Mouse (Mus musculus): ENCODE data around the gene Pafah1b3. TPM values are rescaled to one million over a fixed set of nuclear protein-coding genes. Genes with fewer than 3 reads are reported as not detected.

Pafah1b3 gene
- polyA plus RNA-seq, 2 experiments: 234 to 266 TPM

DNA sequence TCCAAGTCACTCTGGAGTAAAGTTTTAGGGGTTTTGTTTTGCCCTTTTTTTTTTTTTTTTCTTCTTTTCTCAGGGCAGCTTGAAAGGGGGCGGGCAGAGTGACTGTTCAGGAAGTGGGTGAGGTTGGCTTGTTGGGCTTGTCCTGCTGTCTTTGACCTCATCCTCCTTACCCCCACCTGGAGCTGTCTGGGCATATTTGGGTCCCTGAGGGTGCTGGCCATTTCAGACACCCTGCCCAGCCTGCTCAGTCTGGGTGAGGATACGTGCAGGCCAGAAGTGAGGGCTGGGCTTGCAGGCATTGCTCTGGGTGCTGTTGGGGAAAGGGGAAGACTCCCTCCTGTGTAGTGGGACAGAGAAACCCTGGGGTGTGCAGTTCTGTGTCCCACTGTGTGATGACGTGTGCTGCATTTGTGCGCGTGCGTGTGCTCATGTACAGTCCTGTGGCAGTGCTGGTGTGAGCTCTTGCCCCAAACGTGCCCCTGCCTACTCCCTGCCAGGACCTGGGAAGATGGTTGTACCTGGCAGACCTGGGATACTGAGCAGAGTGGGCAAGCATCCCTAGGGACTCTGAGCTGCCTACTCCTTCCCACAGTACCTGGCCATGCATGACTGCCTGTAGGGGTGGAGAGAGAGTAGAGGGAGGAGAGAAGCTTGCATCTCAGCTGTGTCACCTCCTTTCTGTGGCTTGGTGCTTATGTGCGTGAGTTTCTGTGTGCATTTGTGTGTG is 28.1 kb downstream of the Pafah1b3 start:
- Histone ChIP-seq H3K4me2 (replicated peaks; ENCODE audit: low read depth, low read length, severe bottlenecking) (peak overlapping the region; percentile 78), H3K4me3 (replicated peaks; ENCODE audit: low read length) (peak overlapping the region; percentile 79), H3K9ac (ENCODE audit: low read depth, low read length, severe bottlenecking) (0 out of 2 replicates have a peak overlapping the region, but pooled peaks have one; percentile 72), H3K27ac (replicated peaks; ENCODE audit: low read depth, low read length) (no peak overlapping the region), H3K4me1 (ENCODE audit: control insufficient read depth, insufficient read depth, low read length) (peaks cover 20% of the 10 kb centered on the region), H3K9me3 (ENCODE audit: control insufficient read depth, low read length) (no peaks in the 10 kb centered on the region), H3K27me3 (ENCODE audit: control insufficient read depth, insufficient read depth, low read length) (no peaks in the 10 kb centered on the region), H3K36me3 (ENCODE audit: control insufficient read depth, insufficient read depth, low read length) (peaks cover 36% of the 10 kb centered on the region)
- TF ChIP-seq POLR2A (IDR thresholded peaks at IDR 0.05; ENCODE audit: borderline replicate concordance, extremely low read depth, insufficient read depth, insufficient read length): no peak
- no peak for ATAC-seq (ENCODE audit: low FRiP score, low read depth)
- no peak for DNase-seq (ENCODE audit: low spot score)
- 91% methylated on average over 8 of the region's 8 CpGs for WGBS

DNA sequence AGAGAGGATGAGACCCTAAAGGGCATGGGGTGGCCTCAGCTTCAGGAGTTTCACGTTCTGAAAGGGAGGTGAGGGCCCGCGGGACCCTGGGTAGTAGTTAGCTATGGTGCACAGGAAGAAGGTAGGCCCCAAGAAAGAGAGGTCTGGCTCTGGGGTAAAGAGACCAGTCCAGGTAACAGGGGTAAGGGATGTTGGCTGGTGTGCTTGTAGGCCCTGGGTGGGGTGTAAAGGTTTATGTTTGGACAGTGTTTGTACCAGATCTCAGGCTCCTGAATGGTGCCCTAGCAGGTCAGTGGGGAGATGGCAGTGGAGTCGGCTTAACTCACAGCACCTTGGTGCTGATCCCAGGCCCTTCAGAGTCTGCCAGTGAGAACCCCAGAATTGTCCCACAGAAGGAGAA is 28.8 kb downstream of the Pafah1b3 start:
- H3K4me2 ChIP-seq (replicated peaks; ENCODE audit: low read depth, low read length, severe bottlenecking): peak overlapping the region; percentile 78
- ATAC-seq (ENCODE audit: low FRiP score, low read depth): no peak
- H3K36me3 ChIP-seq (ENCODE audit: control insufficient read depth, insufficient read depth, low read length): peaks cover 29% of the 10 kb centered on the region
- H3K9me3 ChIP-seq (ENCODE audit: control insufficient read depth, low read length): no peaks in the 10 kb centered on the region
- no peak for TF ChIP-seq POLR2A (IDR thresholded peaks at IDR 0.05; ENCODE audit: borderline replicate concordance, extremely low read depth, insufficient read depth, insufficient read length)
- H3K27ac ChIP-seq (replicated peaks; ENCODE audit: low read depth, low read length): peak overlapping the region; percentile 74
- DNase-seq (ENCODE audit: low spot score): no peak
- peak overlapping the region; percentile 72 for H3K9ac ChIP-seq (ENCODE audit: low read depth, low read length, severe bottlenecking)
- WGBS: 45% methylated on average over 4 of the region's 4 CpGs
- H3K4me1 ChIP-seq (ENCODE audit: control insufficient read depth, insufficient read depth, low read length): peaks cover 17% of the 10 kb centered on the region
- H3K4me3 ChIP-seq (replicated peaks; ENCODE audit: low read length): peak overlapping the region; percentile 79
- no peaks in the 10 kb centered on the region for H3K27me3 ChIP-seq (ENCODE audit: control insufficient read depth, insufficient read depth, low read length)

DNA sequence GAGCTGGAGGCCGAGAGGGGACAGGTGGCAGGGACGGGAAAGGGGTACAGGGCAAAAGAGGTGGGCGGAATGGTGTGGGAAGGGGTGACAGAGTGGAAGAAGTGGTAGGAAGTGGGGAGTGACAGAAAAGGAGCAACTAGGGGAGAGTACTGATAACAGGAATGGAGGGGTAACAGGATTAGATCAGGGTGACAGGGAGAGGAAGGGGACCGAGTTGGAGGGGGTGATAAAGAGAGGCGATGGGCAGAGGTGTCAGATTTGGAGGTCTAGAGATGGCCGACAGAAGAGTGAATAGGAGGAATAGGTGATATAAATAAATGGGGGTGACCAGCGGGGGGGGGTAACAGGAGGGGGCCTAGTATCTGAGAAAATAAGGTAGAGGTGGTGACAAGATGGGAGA is 29.2 kb downstream of the Pafah1b3 start:
- peak overlapping the region; percentile 79 for H3K4me3 ChIP-seq (replicated peaks; ENCODE audit: low read length)
- H3K27me3 ChIP-seq (ENCODE audit: control insufficient read depth, insufficient read depth, low read length): no peaks in the 10 kb centered on the region
- TF ChIP-seq POLR2A (IDR thresholded peaks at IDR 0.05; ENCODE audit: borderline replicate concordance, extremely low read depth, insufficient read depth, insufficient read length): no peak
- H3K4me2 ChIP-seq (replicated peaks; ENCODE audit: low read depth, low read length, severe bottlenecking): peak overlapping the region; percentile 78
- peak overlapping the region; percentile 72 for H3K9ac ChIP-seq (ENCODE audit: low read depth, low read length, severe bottlenecking)
- peak overlapping the region; percentile 74 for H3K27ac ChIP-seq (replicated peaks; ENCODE audit: low read depth, low read length)
- peaks cover 25% of the 10 kb centered on the region for H3K36me3 ChIP-seq (ENCODE audit: control insufficient read depth, insufficient read depth, low read length)
- WGBS: 2% methylated on average over 7 of the region's 7 CpGs
- ATAC-seq (ENCODE audit: low FRiP score, low read depth) (no peak), DNase-seq (ENCODE audit: low spot score) (no peak)
- no peaks in the 10 kb centered on the region for H3K9me3 ChIP-seq (ENCODE audit: control insufficient read depth, low read length)
- H3K4me1 ChIP-seq (ENCODE audit: control insufficient read depth, insufficient read depth, low read length): peaks cover 17% of the 10 kb centered on the region

- Histone ChIP-seq H3K4me1 (ENCODE audit: control insufficient read depth, insufficient read depth, low read length) (peaks cover 17% of the 10 kb centered on the region), H3K9me3 (ENCODE audit: control insufficient read depth, low read length) (no peaks in the 10 kb centered on the region), H3K27me3 (ENCODE audit: control insufficient read depth, insufficient read depth, low read length) (no peaks in the 10 kb centered on the region), H3K27ac (replicated peaks; ENCODE audit: low read depth, low read length) (peak overlapping the region; percentile 86), H3K4me2 (replicated peaks; ENCODE audit: low read depth, low read length, severe bottlenecking) (peak overlapping the region; percentile 78), H3K36me3 (ENCODE audit: control insufficient read depth, insufficient read depth, low read length) (peaks cover 18% of the 10 kb centered on the region), H3K9ac (ENCODE audit: low read depth, low read length, severe bottlenecking) (peak overlapping the region; percentile 72), H3K4me3 (replicated peaks; ENCODE audit: low read length) (peak overlapping the region; percentile 79)
- ATAC-seq (ENCODE audit: low FRiP score, low read depth): peak; percentile 94
- peak; percentile 100 for DNase-seq (ENCODE audit: low spot score)
- TF ChIP-seq POLR2A (IDR thresholded peaks at IDR 0.05; ENCODE audit: borderline replicate concordance, extremely low read depth, insufficient read depth, insufficient read length): peak; percentile 38; the same call in 1 of the 2 replicates
- 2% methylated on average over 33 of the region's 33 CpGs for WGBS
Measured at GRCm38 (mm10) chr7:25267751-25268463, 29.9 kb downstream of the Pafah1b3 start.

- Histone ChIP-seq H3K27me3 (ENCODE audit: control insufficient read depth, insufficient read depth, low read length) (no peaks in the 10 kb centered on the region), H3K4me2 (replicated peaks; ENCODE audit: low read depth, low read length, severe bottlenecking) (peak within 1 kb of the TSS; percentile 78), H3K9ac (ENCODE audit: low read depth, low read length, severe bottlenecking) (peak within 1 kb of the TSS; percentile 72), H3K4me3 (replicated peaks; ENCODE audit: low read length) (peak within 1 kb of the TSS; percentile 79), H3K4me1 (ENCODE audit: control insufficient read depth, insufficient read depth, low read length) (peaks cover 17% of the 10 kb centered on the region), H3K9me3 (ENCODE audit: control insufficient read depth, low read length) (no peaks in the 10 kb centered on the region), H3K36me3 (ENCODE audit: control insufficient read depth, insufficient read depth, low read length) (peaks cover 12% of the 10 kb centered on the region), H3K27ac (replicated peaks; ENCODE audit: low read depth, low read length) (peak within 1 kb of the TSS; percentile 86)
- ATAC-seq (ENCODE audit: low FRiP score, low read depth) (peak; percentile 88), DNase-seq (ENCODE audit: low spot score) (peak; percentile 100)
- under 1% methylated on average over 29 of the region's 29 CpGs for WGBS
- TF ChIP-seq POLR2A (IDR thresholded peaks at IDR 0.05; ENCODE audit: borderline replicate concordance, extremely low read depth, insufficient read depth, insufficient read length): peak; percentile 26; the same call in 1 of the 2 replicates
Measured at GRCm38 (mm10) chr7:25267301-25267750, 30.5 kb downstream of the Pafah1b3 start, which contains the start of gene Cic. Gene Cic, plus strand, starts transcription at chr7:25267704.
